Mouse (Mus musculus) spleen, adult 2 months (tissue): ENCODE measurements around the gene Nxph4. TPM values are rescaled to one million over a fixed set of nuclear protein-coding genes. Genes with fewer than 3 reads are reported as not detected.

Experiments
- DNase-seq, 2 experiments: peaks; one replicate each; pipeline versions ENCODE4 v3.0.0 to v3.0.0-alpha.2; 2012 to 2021; ENCODE audit warnings: low spot score in 2 of 2, low read depth in 1 of 2
- H3K27ac ChIP-seq: fragments of 200-500 bp; 2 replicates; pipeline ENCODE4 v1.5.1; 2012; ENCODE audit warnings: low read length, inconsistent platforms; ENCODE audit not compliant: insufficient read depth
- H3K27me3 ChIP-seq: fragments of 200-500 bp; 2 replicates; pipeline ENCODE4 v1.6.1; 2012; ENCODE audit warnings: mild to moderate bottlenecking, moderate library complexity, low read length, inconsistent platforms; ENCODE audit not compliant: control insufficient read depth, insufficient read depth
- H3K36me3 ChIP-seq: fragments of 200-500 bp; 2 replicates; pipeline ENCODE4 v1.6.1; 2012; ENCODE audit warnings: mild to moderate bottlenecking, low read length, inconsistent platforms; ENCODE audit not compliant: control insufficient read depth, insufficient read depth
- H3K4me1 ChIP-seq: fragments of 200-500 bp; 2 replicates; pipeline ENCODE4 v1.6.1; 2011; ENCODE audit warnings: inconsistent platforms; ENCODE audit not compliant: control insufficient read depth, insufficient read depth, insufficient read length
- H3K4me3 ChIP-seq: fragments of 200-500 bp; 2 replicates; pipeline ENCODE4 v1.5.1; 2011; ENCODE audit warnings: mild to moderate bottlenecking, inconsistent platforms; ENCODE audit not compliant: insufficient read depth, insufficient read length; ENCODE audit errors: extremely low read depth
- CTCF ChIP-seq: fragments of 200-500 bp; IDR thresholded peaks from 2 replicates; pipeline ENCODE4 v1.5.1; 2011; ENCODE audit warnings: mild to moderate bottlenecking, inconsistent platforms; ENCODE audit not compliant: insufficient read depth, insufficient read length, insufficient replicate concordance; ENCODE audit errors: extremely low read depth
- POLR2A ChIP-seq: fragments of 200-500 bp; IDR thresholded peaks from 2 replicates; pipeline ENCODE4 v1.6.1; 2011; ENCODE audit warnings: low read depth, low read length, inconsistent platforms
- WGBS: fragments of 180-500 bp; shearing (Covaris S2); methylation state at CpG from one replicate; pipeline ENCODE4 v1.1.7; 2018; 5-methylcytosine and 5-hydroxymethylcytosine counted together
- polyA plus RNA-seq: library from polyadenylated mRNA; depleted of rRNA; stranded (reverse); fragments of >200 nt; gene quantifications from 2 replicates; pipeline ENCODE4 v1.2.3, GENCODE M21; 2012

Gene Nxph4
- polyA plus RNA-seq, 1 experiment: not detected

DNA sequence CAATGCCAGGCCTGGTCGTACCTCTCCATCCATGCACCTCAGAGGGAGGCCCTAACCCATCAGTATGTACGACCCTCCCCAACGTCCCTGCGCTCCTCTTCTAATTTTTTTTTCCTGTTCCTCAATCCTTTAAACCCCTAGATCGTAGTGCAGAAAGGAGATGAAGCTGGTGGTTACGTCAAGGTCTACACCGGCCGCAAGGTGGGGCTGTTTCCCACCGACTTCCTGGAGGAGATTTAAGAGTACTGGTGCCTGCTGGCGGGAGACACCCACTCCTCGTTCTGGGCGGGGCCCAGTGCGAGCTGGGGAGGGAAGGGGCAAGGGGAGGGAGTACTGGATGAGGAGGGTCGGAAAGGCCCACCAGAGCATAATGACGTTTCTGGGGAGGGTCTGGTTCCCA, 26.1 kb downstream of the Nxph4 start:
- no peak for TF ChIP-seq POLR2A
- TF ChIP-seq CTCF: peak; percentile 60; the same call in 1 of the 2 replicates
- DNase-seq: peak; percentile 52 to 73
- H3K27ac ChIP-seq: no peak overlapping the region
- WGBS: 3% methylated on average over 15 of the region's 15 CpGs
- H3K36me3 ChIP-seq: no peaks in the 10 kb centered on the region
- peaks cover 13% of the 10 kb centered on the region; the same call in 1 of the 2 replicates for H3K4me1 ChIP-seq
- peak overlapping the region; percentile 23; the same call in 1 of the 2 replicates for H3K4me3 ChIP-seq
- H3K27me3 ChIP-seq: peaks cover 4% of the 10 kb centered on the region; the same call in 1 of the 2 replicates

DNA sequence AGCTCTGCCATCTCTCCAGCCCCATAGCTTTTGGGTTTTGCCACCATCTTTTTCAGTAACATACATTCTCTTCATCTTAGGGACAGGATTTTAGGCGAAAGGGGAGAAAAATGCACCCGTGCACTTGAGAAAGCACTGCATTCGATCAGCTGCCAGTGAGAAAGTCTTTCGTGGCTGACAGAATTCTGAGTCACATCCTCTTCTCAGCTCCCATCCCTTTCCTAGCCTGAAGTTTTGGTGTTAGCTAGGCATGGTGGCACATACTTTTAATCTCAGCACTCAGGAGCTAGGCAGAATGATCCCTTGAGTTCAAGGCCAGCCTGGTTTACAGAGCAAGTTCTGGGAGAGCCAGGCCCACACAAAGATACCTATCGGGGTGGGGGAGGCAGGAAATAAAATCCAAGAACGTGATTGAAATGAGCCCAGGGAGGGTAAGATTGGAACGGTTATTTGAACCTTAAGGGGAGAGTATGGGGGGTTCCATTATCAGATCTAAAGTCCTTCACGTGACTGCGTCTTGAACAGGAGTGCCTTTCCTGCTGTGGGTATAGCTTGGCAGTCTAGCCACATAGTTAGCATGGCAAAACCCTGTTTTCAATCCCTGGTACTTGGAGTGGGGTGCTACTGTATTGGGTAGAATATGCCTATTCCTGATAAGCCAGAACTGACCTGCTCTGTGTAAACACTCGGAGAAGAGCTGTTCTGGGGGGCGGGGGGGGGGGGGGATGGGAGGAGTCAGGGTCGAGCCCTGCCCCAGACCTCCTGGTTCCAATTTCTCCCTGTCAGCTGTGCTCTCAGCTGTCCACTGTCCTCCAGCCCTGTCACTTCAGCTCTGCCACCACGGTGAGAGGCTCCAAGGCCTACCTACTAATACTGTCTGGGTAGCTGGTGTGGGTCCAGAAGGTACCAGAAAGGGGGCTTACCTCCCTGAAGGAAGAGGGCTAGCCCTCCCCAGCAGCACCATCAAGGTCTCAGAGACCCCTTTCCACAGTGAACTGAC, 33.2 kb downstream of the Nxph4 start, which contains the start of gene Stac3:
TSS of gene Stac3 (plus strand) at position 793 of the 1,000 bp plus-strand sequence.
- no peak for DNase-seq
- H3K27me3 ChIP-seq: no peaks in the 10 kb centered on the region
- no peak for TF ChIP-seq POLR2A
- no peak for TF ChIP-seq CTCF
- no peak within 1 kb of the TSS for H3K4me3 ChIP-seq
- no peaks in the 10 kb centered on the region for H3K4me1 ChIP-seq
- H3K27ac ChIP-seq: no peak within 1 kb of the TSS
- H3K36me3 ChIP-seq: peaks cover 25% of the 10 kb centered on the region
- WGBS: 84% methylated on average over 13 of the region's 13 CpGs

DNA sequence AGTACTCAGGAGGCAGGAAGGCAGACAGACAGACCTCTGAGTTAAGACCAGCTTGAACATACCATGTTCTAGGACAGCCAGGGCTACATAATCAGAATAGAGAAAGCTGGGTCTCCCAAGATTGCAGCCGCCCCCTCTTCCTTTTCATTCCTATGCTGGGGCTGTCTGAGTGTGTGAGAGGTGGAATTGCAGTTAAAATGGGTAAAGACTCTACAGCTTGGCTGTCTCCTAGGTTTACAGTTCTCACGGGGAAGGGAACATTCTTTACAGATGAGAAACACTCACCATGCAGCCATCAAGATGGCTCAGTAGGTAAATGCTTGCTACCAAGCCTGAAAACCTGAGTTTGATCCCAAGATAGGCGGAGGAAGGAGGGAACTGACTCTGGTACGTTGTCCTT, 34.3 kb downstream of the Nxph4 start:
- TF ChIP-seq POLR2A (no peak), CTCF (no peak)
- no peak for DNase-seq
- H3K27me3 ChIP-seq: no peaks in the 10 kb centered on the region
- WGBS: 89% methylated on average over 4 of the region's 4 CpGs
- peaks cover 30% of the 10 kb centered on the region for H3K36me3 ChIP-seq
- no peaks in the 10 kb centered on the region for H3K4me1 ChIP-seq
- H3K27ac ChIP-seq: no peak overlapping the region
- H3K4me3 ChIP-seq: no peak overlapping the region

DNA sequence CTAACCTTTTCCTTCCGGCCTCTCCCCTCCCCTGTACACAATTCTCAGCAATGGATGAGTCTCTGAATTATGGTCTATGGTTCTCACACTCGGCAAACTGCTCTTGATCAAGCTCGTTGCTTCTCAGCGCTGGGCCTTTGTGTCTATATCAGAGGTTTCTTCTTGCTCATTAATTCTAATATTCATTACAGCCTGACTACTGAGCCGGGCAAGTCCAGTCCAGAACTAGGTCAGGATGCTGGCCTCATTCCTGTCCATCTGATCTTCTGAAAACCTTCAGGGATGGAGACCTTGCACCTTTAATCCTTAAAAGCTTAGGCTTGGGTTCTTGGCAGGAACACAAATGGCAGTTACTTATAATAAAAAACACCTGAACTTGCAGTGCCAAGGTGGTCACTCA, 34.8 kb downstream of the Nxph4 start:
- peaks cover 35% of the 10 kb centered on the region for H3K36me3 ChIP-seq

DNA sequence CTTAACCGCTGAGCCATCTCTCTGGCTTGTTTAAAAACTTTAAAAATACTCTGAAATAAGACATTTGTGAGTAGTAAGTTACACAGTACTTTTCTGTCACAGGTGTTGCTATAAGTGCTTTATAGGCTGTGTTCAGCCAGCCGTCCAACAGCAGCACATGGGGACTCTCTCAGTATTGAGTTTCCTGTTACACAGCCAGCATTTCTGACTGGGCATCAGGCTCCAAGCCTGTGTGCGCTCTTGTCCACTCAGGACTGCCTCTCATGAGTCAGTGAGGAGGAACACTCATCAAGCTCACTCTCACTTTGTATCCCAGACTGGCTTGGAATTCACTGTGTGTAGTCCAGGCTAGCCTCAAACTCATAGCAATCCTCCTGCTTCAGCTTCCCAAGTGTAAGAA, 38.2 kb downstream of the Nxph4 start:
- Histone ChIP-seq H3K36me3 (peaks cover 51% of the 10 kb centered on the region), H3K4me1 (no peaks in the 10 kb centered on the region), H3K27ac (no peak overlapping the region), H3K4me3 (no peak overlapping the region), H3K27me3 (no peaks in the 10 kb centered on the region)
- DNase-seq: no peak
- 92% methylated on average over 3 of the region's 3 CpGs for WGBS
- no peak for TF ChIP-seq CTCF

More for the DNA sequence above, 34.8 kb downstream of the Nxph4 start:
- 90% methylated on average over 5 of the region's 5 CpGs for WGBS
- no peak overlapping the region for H3K27ac ChIP-seq
- H3K4me1 ChIP-seq: no peaks in the 10 kb centered on the region
- no peak for DNase-seq
- no peak overlapping the region for H3K4me3 ChIP-seq
- no peaks in the 10 kb centered on the region for H3K27me3 ChIP-seq
- TF ChIP-seq CTCF: no peak
- TF ChIP-seq POLR2A: no peak

DNA sequence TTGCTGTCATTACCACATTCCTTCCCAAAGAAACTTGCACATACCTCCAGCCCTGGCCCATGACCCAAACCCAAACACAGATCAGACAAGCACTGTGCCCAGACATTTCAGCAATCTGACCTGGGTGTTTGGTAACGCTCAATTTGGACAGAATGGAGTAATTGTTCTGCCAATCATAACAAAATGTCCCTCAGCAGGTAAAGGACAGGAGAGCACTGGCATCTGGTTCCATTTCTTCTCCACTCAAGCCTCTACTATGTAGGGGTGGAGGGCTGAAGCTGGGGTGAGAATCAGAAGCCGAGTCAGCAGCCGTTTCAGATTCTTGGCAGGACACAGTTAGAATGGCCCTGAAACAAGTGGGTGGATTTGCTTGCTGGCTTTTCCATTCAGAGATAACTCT, 42.2 kb downstream of the Nxph4 start:
- Histone ChIP-seq H3K27ac (no peak overlapping the region), H3K4me1 (no peaks in the 10 kb centered on the region), H3K4me3 (no peak overlapping the region), H3K36me3 (peaks cover 44% of the 10 kb centered on the region), H3K27me3 (no peaks in the 10 kb centered on the region)
- no peak for TF ChIP-seq POLR2A
- no peak for TF ChIP-seq CTCF
- WGBS: 91% methylated on average over 3 of the region's 3 CpGs
- no peak for DNase-seq

DNA sequence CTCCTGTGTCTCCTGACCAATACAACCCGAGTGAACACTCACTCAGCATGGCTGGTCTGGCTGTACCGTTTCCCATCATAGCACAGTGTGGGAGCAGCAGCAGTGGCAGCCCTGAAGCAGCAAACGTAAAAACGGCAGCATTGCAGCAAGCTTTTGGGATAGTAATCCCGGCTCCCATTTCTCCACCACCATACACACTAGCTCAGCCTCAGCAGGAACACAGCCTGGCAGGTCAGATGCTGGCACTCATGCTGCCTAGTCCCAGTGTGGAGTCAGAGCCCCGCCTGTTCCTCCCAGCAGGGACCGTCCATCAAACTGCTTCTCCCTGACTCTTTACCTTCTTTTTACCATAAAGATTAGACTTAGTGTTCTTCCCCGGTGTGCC, 43.2 kb downstream of the Nxph4 start:
- WGBS: 92% methylated on average over 8 of the region's 8 CpGs
- Histone ChIP-seq H3K36me3 (peaks cover 39% of the 10 kb centered on the region), H3K4me3 (no peak overlapping the region), H3K4me1 (no peaks in the 10 kb centered on the region), H3K27me3 (no peaks in the 10 kb centered on the region), H3K27ac (no peak overlapping the region)
- no peak for DNase-seq
- TF ChIP-seq CTCF: no peak
